Mouse (Mus musculus): ENCODE data around the gene Bmpr2.

Gene Bmpr2

GRCm38 (mm10) chr1:59902634-59903033 lies 139.4 kb downstream of the Bmpr2 start:
- peak; percentile 37 to 57 for DNase-seq

GRCm38 (mm10) chr1:59904630-59905295 lies 141.6 kb downstream of the Bmpr2 start:
- no peak for DNase-seq

- DNase-seq = no peak
Observed at GRCm38 (mm10) chr1:59905916-59906315, 142.7 kb downstream of the Bmpr2 start.

- no peak for DNase-seq
Observed at GRCm38 (mm10) chr1:59906819-59907521, 143.8 kb downstream of the Bmpr2 start.

- DNase-seq = no peak
Observed at GRCm38 (mm10) chr1:59907700-59908099, 144.5 kb downstream of the Bmpr2 start.

GRCm38 (mm10) chr1:59910941-59911340 lies 147.7 kb downstream of the Bmpr2 start:
- no peak for DNase-seq

GRCm38 (mm10) chr1:59912413-59913157 lies 149.4 kb downstream of the Bmpr2 start, which contains the start of gene Fam117b:
Gene Fam117b, plus strand, starts transcription at chr1:59913006.
- DNase-seq = peak; percentile 98 to 99

GRCm38 (mm10) chr1:59913195-59913868 lies 150.1 kb downstream of the Bmpr2 start:
- DNase-seq = peak; percentile 60 to 63

- peak in 1 of 2 experiments; percentile 61 for DNase-seq
Observed at GRCm38 (mm10) chr1:59913869-59914225, 150.6 kb downstream of the Bmpr2 start.

- no peak for DNase-seq
Observed at GRCm38 (mm10) chr1:59914799-59915198, 151.6 kb downstream of the Bmpr2 start.

- peak in 1 of 2 experiments; percentile 25 for DNase-seq
Observed at GRCm38 (mm10) chr1:59915843-59916610, 152.8 kb downstream of the Bmpr2 start.

- no peak for DNase-seq
Observed at GRCm38 (mm10) chr1:59917401-59917800, 154.2 kb downstream of the Bmpr2 start.

- DNase-seq = no peak
Observed at GRCm38 (mm10) chr1:59918075-59918474, 154.9 kb downstream of the Bmpr2 start.

GRCm38 (mm10) chr1:59923201-59923600 lies 160.0 kb downstream of the Bmpr2 start:
- DNase-seq = no peak

- DNase-seq = no peak
Observed at GRCm38 (mm10) chr1:59923673-59924072, 160.5 kb downstream of the Bmpr2 start.

- DNase-seq = no peak
Observed at GRCm38 (mm10) chr1:59924411-59924810, 161.2 kb downstream of the Bmpr2 start.

GRCm38 (mm10) chr1:59926021-59926672 lies 162.9 kb downstream of the Bmpr2 start:
- DNase-seq = no peak

- DNase-seq = no peak
Observed at GRCm38 (mm10) chr1:59927131-59927680, 164.0 kb downstream of the Bmpr2 start.

All from lung, postnatal 4 days (tissue).